13 mouse cellular contexts compared by ENCODE assay signal in genomic region chr15:5009644-5010107, GRCm38 (mm10). TPM values are rescaled to one million over a fixed set of nuclear protein-coding genes. Genes with fewer than 3 reads are reported as not detected.
DNase-seq lines count a peak whose midpoint lies in the region; ATAC-seq and TF ChIP-seq lines count a peak whose summit lies in the region.
"Had no signal": no experiment of that assay in that cellular context is flagged by ENCODE, and none has a peak within 500 bp of the region (broad histone marks: within the 10 kb centered on the region; RNA-seq: fewer than 3 reads in every experiment).

No protein-coding gene starts in this region.

- no peaks in the 10 kb centered on the region for H3K9me3 ChIP-seq in ES-E14 (ENCODE audit: control insufficient read depth, insufficient read depth, low read depth, low read length)
- no peaks in the 10 kb centered on the region for H3K9me3 ChIP-seq in intestine, embryonic 14.5 days (ENCODE audit: control insufficient read depth, low read length)
- H3K9me3 ChIP-seq: liver, embryonic 12.5 days; midbrain, embryonic 12.5 days had no signal

- no peak for TF ChIP-seq CTCF in gastrocnemius, adult 2 months (IDR thresholded peaks at IDR 0.05)

- H3K4me2 ChIP-seq in intestine, embryonic 14.5 days (ENCODE audit: low read length) = no peak overlapping the region; the same call in 1 of the 2 replicates
- H3K4me2 ChIP-seq: liver, embryonic 12.5 days; midbrain, embryonic 12.5 days had no signal

- H3K9ac ChIP-seq in ES-E14 (ENCODE audit: insufficient read depth, low read depth, low read length, poor library complexity, severe bottlenecking) = no peak overlapping the region
- no peak overlapping the region for H3K9ac ChIP-seq in intestine, embryonic 14.5 days (ENCODE audit: low read length)
- H3K9ac ChIP-seq: liver, embryonic 12.5 days; midbrain, embryonic 12.5 days had no signal

- H3K4me1 ChIP-seq in ES-E14 (ENCODE audit: control insufficient read depth in 2 of 2, insufficient read depth in 2 of 2, low read length in 2 of 2, poor library complexity in 1 of 2) = no peaks in the 10 kb centered on the region
- no peaks in the 10 kb centered on the region for H3K4me1 ChIP-seq in intestine, embryonic 14.5 days (replicated peaks; ENCODE audit: control insufficient read depth, insufficient read depth, low read length)
- H3K4me1 ChIP-seq: liver, embryonic 12.5 days; midbrain, embryonic 12.5 days had no signal

- peak overlapping the region; percentile 54 for H3K4me3 ChIP-seq in gastrocnemius, adult 2 months
- no peak overlapping the region for H3K4me3 ChIP-seq in ES-E14 (ENCODE audit: insufficient read depth in 1 of 2, low read depth in 1 of 2, low read length in 2 of 2, poor library complexity in 1 of 2, severe bottlenecking in 1 of 2)
- H3K4me3 ChIP-seq in intestine, embryonic 14.5 days (ENCODE audit: low read depth, low read length) = no peak overlapping the region
- H3K4me3 ChIP-seq: liver, embryonic 12.5 days; midbrain, embryonic 12.5 days had no signal

- in situ Hi-C loops in ES-E14 (cut with MboI; ENCODE audit: low sequenced_read_pairs in 2 of 2, unreplicated experiment in 2 of 2) = no loop called here

- 64% methylated on average over 11 of the region's 11 CpGs for WGBS in intestine, embryonic 14.5 days

- DNase-seq in gastrocnemius, adult 2 months = peak; percentile 24
- DNase-seq in gastrocnemius, adult 8-10 months (ENCODE audit: low spot score in 2 of 2) = no peak
- DNase-seq in ES-E14 (ENCODE audit: low read depth, low spot score) = no peak
- no peak for DNase-seq in intestine, embryonic 14.5 days (ENCODE audit: low spot score)
- peak; percentile 35 to 46 for DNase-seq in kidney, postnatal 36 days
- no peak for DNase-seq in left cerebral cortex, adult 9 months (ENCODE audit: low spot score in 2 of 2)
- DNase-seq in cerebellum, postnatal 14 days = no peak
- no peak for DNase-seq in ovary, postnatal 36 days (ENCODE audit: low spot score)
- DNase-seq: cerebellum, adult 18-20 months had no signal

- H3K27me3 ChIP-seq in intestine, embryonic 14.5 days (replicated peaks; ENCODE audit: control insufficient read depth, insufficient read depth, low read length) = no peaks in the 10 kb centered on the region
- H3K27me3 ChIP-seq: liver, embryonic 12.5 days; midbrain, embryonic 12.5 days had no signal

- H3K27ac ChIP-seq in gastrocnemius, adult 2 months = no peak overlapping the region
- no peak overlapping the region for H3K27ac ChIP-seq in ES-E14 (ENCODE audit: insufficient read depth, low read depth, low read length, poor library complexity, severe bottlenecking)
- no peak overlapping the region for H3K27ac ChIP-seq in intestine, embryonic 14.5 days (ENCODE audit: low read depth)
- H3K27ac ChIP-seq: liver, embryonic 12.5 days; midbrain, embryonic 12.5 days had no signal

- ATAC-seq in intestine, embryonic 14.5 days (replicated peaks; ENCODE audit: low FRiP score, low TSS enrichment, low read depth) = 0 out of 2 replicates have a peak, but pooled peaks have one; percentile 19
- ATAC-seq: CD4-positive, CD25-positive, alpha-beta regulatory T cell, adult 4 months; liver, embryonic 12.5 days had no signal

- intact Hi-C loops in gastrocnemius, adult 2 months (cut with DNase I) = no loop called here

- no peaks in the 10 kb centered on the region for H3K36me3 ChIP-seq in ES-E14 (ENCODE audit: control insufficient read depth, insufficient read depth, low read length, poor library complexity, severe bottlenecking)
- no peaks in the 10 kb centered on the region for H3K36me3 ChIP-seq in intestine, embryonic 14.5 days (ENCODE audit: control insufficient read depth, insufficient read depth, low read length)
- H3K36me3 ChIP-seq: liver, embryonic 12.5 days; midbrain, embryonic 12.5 days had no signal

TF ChIP-seq in ES-E14, 5 proteins besides CTCF, POLR2A, EP300 and RAD21:
- peak; percentile 81; the same call in 1 of the 2 replicates for TF ChIP-seq ZNF384 (IDR thresholded peaks at IDR 0.05; ENCODE audit: low read depth, low read length)
- TF ChIP-seq ZC3H11A (IDR thresholded peaks at IDR 0.05; ENCODE audit: borderline replicate concordance, low read depth, low read length) = no peak

RNA-seq across cellular contexts. Expression of gene C7, which starts 53.9 kb away (rescaled TPM):
- 1 to 10 TPM; 1.1 to 8.6 TPM for total RNA-seq in gastrocnemius, adult 2 months (2021)
- 1 to 10 TPM in 2 of 4 experiments, under 1 TPM in 2; 0.29 to 4.9 (median 1.4) TPM for total RNA-seq in gastrocnemius, adult 8-10 months (2022)
- 0.16 and 0.18 TPM in 2 replicates for total RNA-seq in ES-E14 (2012; rRNA removed)
- polyA plus RNA-seq in intestine, embryonic 14.5 days (2014; fragmentation: Nextera tagmentation; extraction: Ambion mirVana) = 0.11 TPM in 2 replicates
- polyA plus RNA-seq: CD4-positive, CD25-positive, alpha-beta regulatory T cell, adult 4 months; forebrain, embryonic 11.5 days; liver, embryonic 12.5 days had no signal

Comparison
In these comparisons a context has a peak if more than half of its experiments do, and no peak if none do; other contexts are left out.
1. DNase-seq: peak in gastrocnemius, adult 2 months (single experiment) and kidney, postnatal 36 days (2 of 2); none in gastrocnemius, adult 8-10 months (0 of 2), ES-E14 (single experiment), intestine, embryonic 14.5 days (single experiment), left cerebral cortex, adult 9 months (0 of 2), cerebellum, postnatal 14 days (0 of 2) and ovary, postnatal 36 days (single experiment).